Mouse (Mus musculus): ENCODE measurements around the gene Nmt1. TPM values are rescaled to one million over a fixed set of nuclear protein-coding genes. Genes with fewer than 3 reads are reported as not detected.

The Nmt1 gene
- polyA plus RNA-seq, 1 experiment: 58.8 TPM

DNA sequence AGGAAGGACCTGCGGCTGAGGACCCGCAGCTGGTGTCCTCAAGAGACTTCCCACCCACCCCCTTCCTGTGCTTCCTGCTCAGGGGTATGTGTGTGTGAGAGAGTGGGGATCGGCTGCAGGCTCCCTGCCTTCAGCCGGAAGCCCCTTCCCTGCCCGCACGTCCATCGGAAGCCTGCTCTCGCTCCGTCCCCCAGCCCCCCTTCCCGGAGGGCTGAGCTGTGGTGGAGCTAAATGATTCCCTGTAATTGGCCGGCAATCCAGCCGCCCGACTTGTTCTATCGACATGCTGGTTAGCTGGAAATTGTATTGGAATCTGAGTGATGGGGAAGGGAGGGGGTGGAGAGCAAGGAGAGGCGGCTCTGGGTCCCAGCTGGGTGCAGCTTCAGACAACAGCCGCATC is 36.3 kb upstream of the Nmt1 start:
- no peak overlapping the region for H3K4me3 ChIP-seq (replicated peaks; ENCODE audit: insufficient read depth, low read depth, low read length)
- WGBS: 57% methylated on average over 16 of the region's 16 CpGs
- DNase-seq: no peak
- H3K27ac ChIP-seq (ENCODE audit: insufficient read depth, low read length): no peak overlapping the region
- H3K27me3 ChIP-seq (ENCODE audit: control insufficient read depth, insufficient read depth, low read length): no peaks in the 10 kb centered on the region
- peaks cover 7% of the 10 kb centered on the region for H3K4me1 ChIP-seq (ENCODE audit: control insufficient read depth, insufficient read depth, low read length)
- TF ChIP-seq POLR2A (IDR thresholded peaks at IDR 0.05; ENCODE audit: borderline replicate concordance, insufficient read depth, low read length) (no peak), CTCF (IDR thresholded peaks at IDR 0.05; ENCODE audit: borderline replicate concordance, insufficient read depth, low read depth, low read length) (no peak)

DNA sequence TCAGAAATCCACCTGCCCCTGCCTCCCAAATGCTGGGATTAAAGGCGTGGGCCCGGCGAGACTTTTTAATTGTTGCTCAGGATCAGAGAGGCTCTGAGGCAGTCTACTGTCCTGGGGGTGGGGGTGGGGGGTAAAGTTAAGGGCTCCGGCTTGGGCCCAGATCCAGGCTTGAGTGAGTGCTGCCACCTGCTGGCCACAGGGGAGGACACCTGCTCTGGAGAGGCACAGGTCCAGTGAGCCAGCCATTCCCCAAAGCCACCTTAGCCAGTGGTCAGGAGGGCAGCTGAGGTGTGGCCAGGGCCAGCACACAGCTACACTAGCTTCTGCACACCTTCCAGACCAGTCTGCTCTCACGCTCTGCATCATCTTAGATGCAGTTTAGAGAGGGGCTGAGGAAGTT is 35.0 kb upstream of the Nmt1 start:
- H3K27me3 ChIP-seq (ENCODE audit: control insufficient read depth, insufficient read depth, low read length): no peaks in the 10 kb centered on the region
- no peak overlapping the region for H3K4me3 ChIP-seq (replicated peaks; ENCODE audit: insufficient read depth, low read depth, low read length)
- H3K4me1 ChIP-seq (ENCODE audit: control insufficient read depth, insufficient read depth, low read length): peaks cover 7% of the 10 kb centered on the region
- 28% methylated on average over 5 of the region's 5 CpGs for WGBS
- peak; percentile 67 to 79 for DNase-seq
- no peak overlapping the region for H3K27ac ChIP-seq (ENCODE audit: insufficient read depth, low read length)
- TF ChIP-seq CTCF (IDR thresholded peaks at IDR 0.05; ENCODE audit: borderline replicate concordance, insufficient read depth, low read depth, low read length): peak; percentile 80
- TF ChIP-seq POLR2A (IDR thresholded peaks at IDR 0.05; ENCODE audit: borderline replicate concordance, insufficient read depth, low read length): no peak

DNA sequence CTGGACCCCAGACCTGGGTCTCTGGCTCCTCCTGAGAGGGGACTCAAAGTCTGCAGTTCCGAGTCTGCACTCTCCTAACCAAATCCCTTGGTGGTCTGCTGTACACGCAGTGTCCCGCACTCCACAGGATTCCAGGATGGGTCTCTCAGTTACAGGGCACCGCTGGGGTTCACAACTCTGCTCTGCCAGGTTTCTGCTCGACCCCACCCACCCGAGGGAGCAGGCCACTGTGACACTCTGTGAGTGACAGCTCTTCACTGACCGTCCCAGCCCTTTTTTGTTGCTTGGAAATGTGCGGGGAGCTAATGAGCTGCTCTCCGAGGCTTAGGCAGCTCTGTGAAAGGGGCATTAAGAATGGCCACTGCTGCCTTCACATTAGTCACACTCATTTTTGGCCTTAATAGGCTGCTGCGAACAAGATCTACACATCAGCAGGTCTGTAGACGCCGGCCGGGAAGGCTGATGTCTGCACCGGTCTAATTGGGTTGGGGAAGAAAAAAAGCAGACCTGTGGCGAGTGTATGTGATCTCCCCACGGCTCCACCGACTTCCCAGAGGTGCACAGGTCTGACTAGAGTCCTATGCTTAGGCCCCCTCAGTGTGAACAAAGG is 34.5 kb upstream of the Nmt1 start:
- Histone ChIP-seq H3K27me3 (ENCODE audit: control insufficient read depth, insufficient read depth, low read length) (no peaks in the 10 kb centered on the region), H3K27ac (ENCODE audit: insufficient read depth, low read length) (no peak overlapping the region), H3K4me1 (ENCODE audit: control insufficient read depth, insufficient read depth, low read length) (peaks cover 11% of the 10 kb centered on the region), H3K4me3 (replicated peaks; ENCODE audit: insufficient read depth, low read depth, low read length) (no peak overlapping the region)
- 63% methylated on average over 17 of the region's 17 CpGs for WGBS
- DNase-seq: peak in 1 of 2 experiments; percentile 10
- TF ChIP-seq POLR2A (IDR thresholded peaks at IDR 0.05; ENCODE audit: borderline replicate concordance, insufficient read depth, low read length) (no peak), CTCF (IDR thresholded peaks at IDR 0.05; ENCODE audit: borderline replicate concordance, insufficient read depth, low read depth, low read length) (no peak)

DNA sequence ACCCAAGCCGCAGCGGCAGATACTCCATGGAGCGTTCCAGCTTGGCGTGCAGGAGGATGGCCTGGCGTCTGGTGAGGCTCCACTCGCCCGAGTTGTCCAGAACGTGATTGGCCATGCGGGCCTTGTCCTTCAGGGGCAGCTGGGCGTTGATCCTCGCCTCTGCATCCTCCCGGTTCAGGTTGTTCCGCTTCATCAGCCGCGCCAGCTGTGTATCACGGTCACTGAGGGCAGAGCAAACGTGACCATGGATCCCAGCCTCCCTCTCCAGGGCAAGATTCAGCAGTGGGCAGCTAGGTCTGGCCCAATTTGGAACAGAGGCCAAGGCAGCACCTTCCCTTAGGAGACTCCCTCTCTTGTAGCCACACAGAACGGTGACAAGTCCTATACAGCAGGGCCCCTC is 33.0 kb upstream of the Nmt1 start:
- no peak for TF ChIP-seq CTCF (IDR thresholded peaks at IDR 0.05; ENCODE audit: borderline replicate concordance, insufficient read depth, low read depth, low read length)
- no peak for TF ChIP-seq POLR2A (IDR thresholded peaks at IDR 0.05; ENCODE audit: borderline replicate concordance, insufficient read depth, low read length)
- Histone ChIP-seq H3K4me1 (ENCODE audit: control insufficient read depth, insufficient read depth, low read length) (peaks cover 21% of the 10 kb centered on the region), H3K4me3 (replicated peaks; ENCODE audit: insufficient read depth, low read depth, low read length) (no peak overlapping the region), H3K27ac (ENCODE audit: insufficient read depth, low read length) (no peak overlapping the region), H3K27me3 (ENCODE audit: control insufficient read depth, insufficient read depth, low read length) (no peaks in the 10 kb centered on the region)
- DNase-seq: no peak
- 76% methylated on average over 18 of the region's 18 CpGs for WGBS

DNA sequence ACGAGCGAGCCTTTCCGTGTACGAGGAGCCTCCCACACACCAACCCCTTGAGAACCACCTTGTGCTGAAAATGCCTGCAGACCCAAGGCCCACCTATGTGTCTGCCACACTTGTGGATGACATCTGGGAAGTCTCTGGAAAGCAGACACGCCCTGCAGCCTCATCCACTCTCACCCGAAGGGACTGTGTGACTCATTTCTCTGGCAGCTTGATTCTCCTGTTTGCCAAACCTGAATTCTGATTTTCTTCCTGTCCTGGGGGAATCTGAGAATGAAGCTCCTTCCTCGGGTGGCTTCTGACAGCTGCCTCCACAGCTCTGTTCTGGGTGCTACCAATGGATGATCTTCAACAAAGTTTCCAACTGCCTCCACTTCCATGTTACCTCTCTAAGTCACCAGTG is 31.6 kb upstream of the Nmt1 start:
- TF ChIP-seq CTCF (IDR thresholded peaks at IDR 0.05; ENCODE audit: borderline replicate concordance, insufficient read depth, low read depth, low read length) (no peak), POLR2A (IDR thresholded peaks at IDR 0.05; ENCODE audit: borderline replicate concordance, insufficient read depth, low read length) (no peak)
- peaks cover 21% of the 10 kb centered on the region for H3K4me1 ChIP-seq (ENCODE audit: control insufficient read depth, insufficient read depth, low read length)
- no peak for DNase-seq
- H3K4me3 ChIP-seq (replicated peaks; ENCODE audit: insufficient read depth, low read depth, low read length): no peak overlapping the region
- no peaks in the 10 kb centered on the region for H3K27me3 ChIP-seq (ENCODE audit: control insufficient read depth, insufficient read depth, low read length)
- WGBS: 64% methylated on average over 7 of the region's 7 CpGs
- no peak overlapping the region for H3K27ac ChIP-seq (ENCODE audit: insufficient read depth, low read length)

DNA sequence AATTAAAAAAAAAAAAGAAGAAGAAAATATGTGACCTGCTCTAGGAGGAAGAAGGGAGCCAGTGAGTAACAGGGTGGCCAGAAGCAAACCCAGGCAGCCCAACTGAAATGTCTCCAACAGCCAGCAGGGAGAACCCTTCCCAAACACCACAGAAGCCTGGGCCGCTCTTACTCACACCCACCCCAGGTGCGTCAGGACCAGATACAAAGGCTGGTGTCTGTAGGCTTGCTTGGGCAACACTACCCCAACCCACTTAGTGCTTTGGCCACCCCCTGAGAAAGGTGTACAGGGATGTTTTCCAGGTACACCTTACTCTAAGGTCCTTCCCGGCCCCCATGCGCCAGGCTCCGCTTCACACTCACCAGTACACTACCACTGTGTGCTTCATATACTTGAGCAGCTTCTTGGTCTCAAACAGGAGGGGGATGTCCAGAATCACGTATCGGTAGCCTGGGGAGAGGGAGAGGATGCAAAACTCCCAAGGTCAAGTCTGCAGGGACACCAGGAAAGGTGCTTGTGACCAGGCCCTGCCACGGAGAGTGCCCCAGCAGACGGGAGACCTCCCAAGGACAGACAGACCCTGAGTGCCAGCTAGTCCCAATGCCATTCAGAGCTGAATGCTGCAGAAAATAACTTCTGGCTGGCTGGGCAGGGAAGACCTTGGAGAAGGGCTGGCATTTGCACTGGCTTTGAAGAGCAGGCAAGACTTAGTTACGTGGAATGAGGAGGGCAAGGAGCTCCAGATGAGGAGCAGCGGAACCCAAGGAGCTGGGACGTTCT is 30.8 kb upstream of the Nmt1 start:
- WGBS: 86% methylated on average over 12 of the region's 12 CpGs

GRCm38 (mm10) chr11:102998254-102998576 is 29.8 kb upstream of the Nmt1 start:
- Histone ChIP-seq H3K4me1 (ENCODE audit: control insufficient read depth, insufficient read depth, low read length) (peaks cover 14% of the 10 kb centered on the region), H3K27me3 (ENCODE audit: control insufficient read depth, insufficient read depth, low read length) (no peaks in the 10 kb centered on the region), H3K27ac (ENCODE audit: insufficient read depth, low read length) (no peak overlapping the region), H3K4me3 (replicated peaks; ENCODE audit: insufficient read depth, low read depth, low read length) (no peak overlapping the region)
- TF ChIP-seq POLR2A (IDR thresholded peaks at IDR 0.05; ENCODE audit: borderline replicate concordance, insufficient read depth, low read length): no peak
- TF ChIP-seq CTCF (IDR thresholded peaks at IDR 0.05; ENCODE audit: borderline replicate concordance, insufficient read depth, low read depth, low read length): no peak
- 90% methylated on average over 7 of the region's 7 CpGs for WGBS
- DNase-seq: no peak

More for the DNA sequence above, 30.8 kb upstream of the Nmt1 start:
- H3K27ac ChIP-seq (ENCODE audit: insufficient read depth, low read length): no peak overlapping the region
- TF ChIP-seq POLR2A (IDR thresholded peaks at IDR 0.05; ENCODE audit: borderline replicate concordance, insufficient read depth, low read length) (no peak), CTCF (IDR thresholded peaks at IDR 0.05; ENCODE audit: borderline replicate concordance, insufficient read depth, low read depth, low read length) (no peak)
- peaks cover 16% of the 10 kb centered on the region for H3K4me1 ChIP-seq (ENCODE audit: control insufficient read depth, insufficient read depth, low read length)
- no peaks in the 10 kb centered on the region for H3K27me3 ChIP-seq (ENCODE audit: control insufficient read depth, insufficient read depth, low read length)
- H3K4me3 ChIP-seq (replicated peaks; ENCODE audit: insufficient read depth, low read depth, low read length): no peak overlapping the region
- DNase-seq: no peak

Measured in cerebellum, adult 2 months (tissue).